Mouse (Mus musculus): ENCODE measurements around the gene Tanc1. TPM values are rescaled to one million over a fixed set of nuclear protein-coding genes. Genes with fewer than 3 reads are reported as not detected.
"Not testable (repeated sequence)": the region's sequence is repeated elsewhere in the genome, so short reads cannot be mapped to it uniquely, and the experiment has no call there.

Gene Tanc1
- polyA plus RNA-seq (2015; fragmentation: Nextera tagmentation; extraction: Ambion mirVana): 29.8 and 34.5 TPM in 2 replicates

- Histone ChIP-seq H3K9ac (ENCODE audit: low read depth, low read length) (peak within 1 kb of the TSS; percentile 98), H3K27ac (peak within 1 kb of the TSS; percentile 99), H3K27me3 (ENCODE audit: insufficient read depth, low read length) (no peaks in the 10 kb centered on the region), H3K9me3 (replicated peaks; ENCODE audit: low read length) (no peaks in the 10 kb centered on the region), H3K4me3 (replicated peaks; ENCODE audit: low read depth, low read length) (peak within 1 kb of the TSS; percentile 98), H3K4me1 (replicated peaks; ENCODE audit: insufficient read depth, low read length) (peaks cover 27% of the 10 kb centered on the region), H3K4me2 (ENCODE audit: low read length) (peak within 1 kb of the TSS; percentile 84), H3K36me3 (ENCODE audit: insufficient read depth, low read length) (no peaks in the 10 kb centered on the region)
- under 1% methylated on average over 93 of the region's 99 CpGs for WGBS
- peak; percentile 91 for ATAC-seq (replicated peaks; ENCODE audit: low FRiP score, low read depth)
- DNase-seq (ENCODE audit: low spot score): peak; percentile 90
- no peak for TF ChIP-seq CTCF (IDR thresholded peaks at IDR 0.05; ENCODE audit: low read depth)
Measured at GRCm38 (mm10) chr2:59611831-59612732, at the start of gene Tanc1. TSS of gene Tanc1 (plus strand) at chr2:59612042.

GRCm38 (mm10) chr2:59562215-59562614 is 49.6 kb upstream of the Tanc1 start:
- H3K4me1 ChIP-seq (replicated peaks; ENCODE audit: insufficient read depth, low read length): no peaks in the 10 kb centered on the region
- no peak overlapping the region for H3K4me2 ChIP-seq (ENCODE audit: low read length)
- H3K27me3 ChIP-seq (ENCODE audit: insufficient read depth, low read length): no peaks in the 10 kb centered on the region
- no peaks in the 10 kb centered on the region for H3K9me3 ChIP-seq (replicated peaks; ENCODE audit: low read length)
- peak overlapping the region; percentile 42; the same call in 1 of the 2 replicates for H3K27ac ChIP-seq
- H3K36me3 ChIP-seq (ENCODE audit: insufficient read depth, low read length): no peaks in the 10 kb centered on the region
- TF ChIP-seq CTCF (IDR thresholded peaks at IDR 0.05; ENCODE audit: low read depth): peak; percentile 47; the same call in 1 of the 2 replicates
- no peak overlapping the region for H3K9ac ChIP-seq (ENCODE audit: low read depth, low read length)
- no peak for ATAC-seq (replicated peaks; ENCODE audit: low FRiP score, low read depth)
- no peak for DNase-seq (ENCODE audit: low spot score)
- no peak overlapping the region for H3K4me3 ChIP-seq (replicated peaks; ENCODE audit: low read depth, low read length)
- 59% methylated on average over 4 of the region's 4 CpGs for WGBS

DNA sequence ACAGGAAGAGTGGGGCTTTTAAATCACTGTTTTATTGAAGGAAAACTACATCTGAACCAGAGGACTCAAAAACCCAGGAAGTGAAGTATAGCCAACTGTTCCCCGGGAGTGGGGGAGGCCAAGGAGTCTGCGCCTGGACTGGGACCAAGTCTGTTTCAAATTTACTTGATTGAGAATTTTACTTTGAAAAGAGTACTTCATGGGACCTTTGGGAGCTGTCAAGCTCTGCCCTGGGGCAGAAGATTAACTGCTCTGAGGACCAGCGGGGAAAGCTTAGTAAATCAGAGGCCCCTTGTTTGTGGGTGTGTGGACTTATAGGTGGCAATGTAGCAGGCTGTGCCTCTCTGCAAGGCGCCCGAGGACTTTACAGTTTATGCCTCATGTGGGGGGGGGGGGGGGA is 49.1 kb upstream of the Tanc1 start:
- no peak for TF ChIP-seq CTCF (IDR thresholded peaks at IDR 0.05; ENCODE audit: low read depth)
- H3K36me3 ChIP-seq (ENCODE audit: insufficient read depth, low read length): no peaks in the 10 kb centered on the region
- no peak overlapping the region for H3K9ac ChIP-seq (ENCODE audit: low read depth, low read length)
- no peaks in the 10 kb centered on the region for H3K4me1 ChIP-seq (replicated peaks; ENCODE audit: insufficient read depth, low read length)
- peak overlapping the region; percentile 42 for H3K27ac ChIP-seq
- H3K27me3 ChIP-seq (ENCODE audit: insufficient read depth, low read length): no peaks in the 10 kb centered on the region
- no peak; the same call in 1 of the 2 replicates for ATAC-seq (replicated peaks; ENCODE audit: low FRiP score, low read depth)
- H3K4me3 ChIP-seq (replicated peaks; ENCODE audit: low read depth, low read length): no peak overlapping the region
- DNase-seq (ENCODE audit: low spot score): peak; percentile 89
- peak overlapping the region; percentile 16; the same call in 1 of the 2 replicates for H3K4me2 ChIP-seq (ENCODE audit: low read length)
- H3K9me3 ChIP-seq (replicated peaks; ENCODE audit: low read length): no peaks in the 10 kb centered on the region
- WGBS: 9% methylated on average over 5 of the region's 5 CpGs

- H3K4me3 ChIP-seq (replicated peaks; ENCODE audit: low read depth, low read length); H3K27ac ChIP-seq; H3K27me3 ChIP-seq (ENCODE audit: insufficient read depth, low read length); H3K9ac ChIP-seq (ENCODE audit: low read depth, low read length); DNase-seq (ENCODE audit: low spot score); H3K4me2 ChIP-seq (ENCODE audit: low read length); H3K4me1 ChIP-seq (replicated peaks; ENCODE audit: insufficient read depth, low read length); ATAC-seq (replicated peaks; ENCODE audit: low FRiP score, low read depth); H3K36me3 ChIP-seq (ENCODE audit: insufficient read depth, low read length); H3K9me3 ChIP-seq (replicated peaks; ENCODE audit: low read length): not testable (repeated sequence)
- 66% methylated on average over 3 of the region's 10 CpGs for WGBS
Measured at GRCm38 (mm10) chr2:59564029-59564611, 47.7 kb upstream of the Tanc1 start.

- Histone ChIP-seq H3K4me3 (replicated peaks; ENCODE audit: low read depth, low read length) (no peak overlapping the region), H3K4me1 (replicated peaks; ENCODE audit: insufficient read depth, low read length) (no peaks in the 10 kb centered on the region), H3K36me3 (ENCODE audit: insufficient read depth, low read length) (no peaks in the 10 kb centered on the region), H3K9me3 (replicated peaks; ENCODE audit: low read length) (no peaks in the 10 kb centered on the region), H3K27me3 (ENCODE audit: insufficient read depth, low read length) (no peaks in the 10 kb centered on the region), H3K9ac (ENCODE audit: low read depth, low read length) (no peak overlapping the region), H3K4me2 (ENCODE audit: low read length) (no peak overlapping the region), H3K27ac (no peak overlapping the region)
- WGBS: 86% methylated on average over 4 of the region's 4 CpGs
- TF ChIP-seq CTCF (IDR thresholded peaks at IDR 0.05; ENCODE audit: low read depth): peak; percentile 43; the same call in 1 of the 2 replicates
- DNase-seq (ENCODE audit: low spot score) (no peak), ATAC-seq (replicated peaks; ENCODE audit: low FRiP score, low read depth) (no peak)
Measured at GRCm38 (mm10) chr2:59564947-59565346, 46.9 kb upstream of the Tanc1 start.

GRCm38 (mm10) chr2:59580939-59581338 is 30.9 kb upstream of the Tanc1 start:
- H3K36me3 ChIP-seq (ENCODE audit: insufficient read depth, low read length): no peaks in the 10 kb centered on the region
- H3K4me2 ChIP-seq (ENCODE audit: low read length): no peak overlapping the region
- ATAC-seq (replicated peaks; ENCODE audit: low FRiP score, low read depth): no peak
- H3K4me1 ChIP-seq (replicated peaks; ENCODE audit: insufficient read depth, low read length): no peaks in the 10 kb centered on the region
- 21% methylated on average over 7 of the region's 7 CpGs for WGBS
- H3K9ac ChIP-seq (ENCODE audit: low read depth, low read length): no peak overlapping the region
- H3K27ac ChIP-seq: no peak overlapping the region
- H3K4me3 ChIP-seq (replicated peaks; ENCODE audit: low read depth, low read length): no peak overlapping the region
- H3K27me3 ChIP-seq (ENCODE audit: insufficient read depth, low read length): no peaks in the 10 kb centered on the region
- no peak for TF ChIP-seq CTCF (IDR thresholded peaks at IDR 0.05; ENCODE audit: low read depth)
- H3K9me3 ChIP-seq (replicated peaks; ENCODE audit: low read length): no peaks in the 10 kb centered on the region
- DNase-seq (ENCODE audit: low spot score): peak; percentile 28

Measured in kidney, postnatal 0 days (tissue).